Mouse (Mus musculus): ENCODE measurements at regions not wholly inside any gene's neighbourhood (a gene's known extent, or its start where the extent isn't known, plus 50 kb on each side); places are given as distances from the start of the nearest gene placed in this dataset.
A peak's percentile ranks its signal among the peaks of the same experiment; 100 is the strongest.

DNA sequence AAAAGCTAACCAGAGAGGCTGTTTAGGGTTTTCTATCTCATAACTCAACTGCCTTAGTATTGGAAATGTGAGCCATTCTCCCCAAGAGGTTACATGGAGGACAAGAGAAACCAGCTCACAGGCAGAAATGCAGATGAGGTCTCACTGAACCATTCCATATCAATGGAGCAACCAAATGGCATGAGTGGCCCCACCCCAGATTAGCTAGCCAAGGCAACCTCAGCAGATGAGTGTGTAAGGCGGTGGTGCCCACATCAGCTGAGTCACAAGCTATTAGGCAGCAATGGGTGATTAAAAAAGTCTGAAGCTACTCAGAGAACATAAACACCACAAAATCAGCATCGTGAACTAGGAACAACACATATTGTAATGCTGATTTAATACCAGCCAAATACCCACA lies 133.2 kb downstream of the Lpin1 start:
- no peak for ATAC-seq (replicated peaks in 1 of 2; ENCODE audit: insufficient read depth in 1 of 2, low FRiP score in 2 of 2, low TSS enrichment in 1 of 2, low read depth in 1 of 2, poor library complexity in 2 of 2, severe bottlenecking in 2 of 2)

GRCm38 (mm10) chr12:16474361-16475080 lies 136.2 kb downstream of the Lpin1 start:
- ATAC-seq (replicated peaks in 1 of 2; ENCODE audit: insufficient read depth in 1 of 2, low FRiP score in 2 of 2, low TSS enrichment in 1 of 2, low read depth in 1 of 2, poor library complexity in 2 of 2, severe bottlenecking in 2 of 2): 0 out of 4 replicates have a peak, but pooled peaks of 1 of the 2 experiments have one; percentile 12

DNA sequence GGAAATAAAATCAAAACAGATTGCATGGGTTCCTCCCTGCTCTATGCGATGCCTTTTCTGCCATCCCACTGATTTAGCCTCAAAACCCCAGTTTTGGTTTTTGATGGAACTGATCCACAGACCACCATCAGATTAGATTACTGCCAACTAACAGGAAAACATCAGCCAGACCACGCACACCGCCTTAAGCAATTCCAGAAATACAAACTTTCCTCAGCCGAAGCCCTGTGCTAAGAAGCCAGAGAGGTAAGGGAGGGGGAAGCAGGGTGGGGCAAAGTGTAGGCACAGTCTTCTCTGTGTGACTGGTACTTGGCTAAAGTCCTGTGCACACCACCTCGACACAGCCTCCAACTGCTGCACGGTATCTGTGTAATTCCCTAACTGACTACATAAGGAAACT lies 153.3 kb downstream of the Lpin1 start:
- ATAC-seq (replicated peaks in 1 of 2; ENCODE audit: insufficient read depth in 1 of 2, low FRiP score in 2 of 2, low TSS enrichment in 1 of 2, low read depth in 1 of 2, poor library complexity in 2 of 2, severe bottlenecking in 2 of 2): no peak

DNA sequence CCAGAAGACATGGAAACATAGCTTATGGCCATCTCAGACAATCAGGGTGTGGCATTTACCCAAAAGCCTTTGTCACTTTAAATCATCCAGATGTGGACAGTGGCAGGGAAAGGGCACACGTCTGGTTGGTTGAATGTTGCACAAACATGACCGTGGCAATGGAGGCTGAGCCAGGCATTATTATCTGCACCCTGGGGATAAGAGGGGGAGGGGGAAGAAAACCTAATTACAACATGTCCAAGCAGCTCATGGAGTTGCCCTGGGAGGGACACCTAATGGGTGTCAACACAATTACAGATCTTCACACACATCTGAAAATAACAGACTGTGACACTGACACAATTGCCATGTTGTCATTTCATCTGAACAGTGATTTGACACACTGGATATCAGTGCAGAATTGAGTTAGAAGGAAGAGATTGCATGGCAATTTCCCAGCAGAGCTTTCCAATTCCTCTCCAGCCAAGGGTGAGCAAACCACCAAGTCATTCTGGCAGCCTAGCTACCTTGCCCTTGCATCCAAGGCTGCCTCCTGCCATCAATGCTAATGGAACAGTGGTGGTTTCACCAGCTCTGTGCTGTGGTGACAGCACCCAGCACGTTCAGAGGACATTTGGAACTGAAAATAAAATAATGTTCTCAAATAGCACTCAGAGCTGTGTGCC lies 159.9 kb downstream of the Lpin1 start:
- no peak for ATAC-seq (replicated peaks in 1 of 2; ENCODE audit: insufficient read depth in 1 of 2, low FRiP score in 2 of 2, low TSS enrichment in 1 of 2, low read depth in 1 of 2, poor library complexity in 2 of 2, severe bottlenecking in 2 of 2)

GRCm38 (mm10) chr12:16438717-16439116 lies 172.0 kb downstream of the Lpin1 start:
- ATAC-seq (replicated peaks in 1 of 2; ENCODE audit: insufficient read depth in 1 of 2, low FRiP score in 2 of 2, low TSS enrichment in 1 of 2, low read depth in 1 of 2, poor library complexity in 2 of 2, severe bottlenecking in 2 of 2): no peak

DNA sequence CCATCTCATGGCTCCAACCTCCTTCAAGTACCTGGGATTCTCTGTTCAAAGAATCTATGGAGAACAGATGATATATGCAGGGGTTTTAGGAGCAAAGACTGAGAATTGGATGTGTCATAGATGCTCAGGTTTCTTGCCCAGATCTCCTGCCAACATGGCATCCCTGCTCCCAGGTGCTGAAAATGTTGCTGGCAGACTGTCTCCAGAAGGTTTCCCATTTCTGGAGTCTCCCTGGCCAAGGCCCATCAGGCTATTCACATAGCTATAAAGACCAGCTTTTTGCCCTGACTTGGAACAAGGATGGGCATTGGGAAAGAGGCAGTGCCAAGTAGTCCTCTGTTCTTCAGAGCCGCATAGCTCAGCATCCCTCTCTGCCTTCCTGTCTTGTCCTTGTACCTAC lies 173.8 kb downstream of the Lpin1 start:
- no peak for ATAC-seq (replicated peaks in 1 of 2; ENCODE audit: insufficient read depth in 1 of 2, low FRiP score in 2 of 2, low TSS enrichment in 1 of 2, low read depth in 1 of 2, poor library complexity in 2 of 2, severe bottlenecking in 2 of 2)

DNA sequence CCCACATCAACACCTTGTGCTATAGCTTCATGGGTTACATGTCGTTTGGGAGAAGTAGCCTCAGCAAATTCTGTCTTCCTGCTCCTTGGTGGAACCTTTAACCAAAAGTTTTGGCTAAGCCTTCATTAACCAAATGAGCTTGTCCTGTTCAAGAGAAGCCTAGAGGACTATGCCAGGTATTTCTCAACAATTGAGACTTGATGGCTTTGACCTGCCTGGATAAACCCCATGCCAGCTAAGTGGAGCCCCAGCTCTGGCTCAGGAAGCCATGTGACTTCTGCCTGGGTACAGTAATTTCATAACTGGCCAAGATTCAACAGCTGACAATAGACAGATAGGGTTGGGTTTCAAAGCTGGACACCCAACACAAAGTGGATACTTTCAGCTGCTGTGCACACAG lies 174.5 kb downstream of the Lpin1 start:
- ATAC-seq (replicated peaks in 1 of 2; ENCODE audit: insufficient read depth in 1 of 2, low FRiP score in 2 of 2, low TSS enrichment in 1 of 2, low read depth in 1 of 2, poor library complexity in 2 of 2, severe bottlenecking in 2 of 2): no peak

DNA sequence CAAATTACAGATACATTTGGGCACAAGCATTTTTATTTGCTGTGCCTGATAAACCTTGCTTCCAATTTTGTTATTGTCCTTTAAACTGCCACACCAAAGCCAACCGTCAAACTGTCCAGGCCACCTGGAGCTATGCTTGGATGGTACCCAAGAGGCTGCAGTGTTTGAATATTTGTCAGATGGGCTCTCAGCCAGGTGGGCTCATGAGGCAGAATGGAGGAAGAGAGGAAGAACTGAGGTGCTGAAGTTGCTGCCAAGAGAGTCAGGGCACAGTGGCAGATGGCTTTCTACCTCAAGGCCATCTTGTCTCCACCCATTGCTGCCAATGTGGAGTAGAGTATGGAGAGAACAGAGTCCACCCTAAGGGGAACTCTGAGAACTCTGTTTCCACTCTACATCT lies 176.0 kb downstream of the Lpin1 start:
- no peak for ATAC-seq (replicated peaks in 1 of 2; ENCODE audit: insufficient read depth in 1 of 2, low FRiP score in 2 of 2, low TSS enrichment in 1 of 2, low read depth in 1 of 2, poor library complexity in 2 of 2, severe bottlenecking in 2 of 2)

DNA sequence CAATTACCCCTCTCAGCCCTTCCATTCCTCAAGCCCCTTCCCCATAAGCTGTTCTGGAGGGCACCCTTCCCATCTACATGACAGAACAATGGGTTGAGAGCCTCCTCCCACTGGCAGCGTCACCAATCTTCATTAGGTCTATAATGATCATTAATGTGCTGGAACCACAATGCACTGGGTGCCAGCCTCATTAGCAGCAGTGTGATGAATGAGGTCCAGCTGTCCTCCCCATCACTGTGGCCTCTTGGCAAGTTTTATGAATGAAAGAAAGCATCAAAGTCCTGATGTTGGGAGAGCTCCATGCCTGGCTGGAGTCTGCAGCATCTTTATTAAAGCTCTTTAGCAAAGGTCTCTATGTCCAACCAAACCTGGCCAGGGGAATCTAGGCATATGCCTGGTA lies 176.5 kb downstream of the Lpin1 start:
- ATAC-seq (replicated peaks in 1 of 2; ENCODE audit: insufficient read depth in 1 of 2, low FRiP score in 2 of 2, low TSS enrichment in 1 of 2, low read depth in 1 of 2, poor library complexity in 2 of 2, severe bottlenecking in 2 of 2): no peak

DNA sequence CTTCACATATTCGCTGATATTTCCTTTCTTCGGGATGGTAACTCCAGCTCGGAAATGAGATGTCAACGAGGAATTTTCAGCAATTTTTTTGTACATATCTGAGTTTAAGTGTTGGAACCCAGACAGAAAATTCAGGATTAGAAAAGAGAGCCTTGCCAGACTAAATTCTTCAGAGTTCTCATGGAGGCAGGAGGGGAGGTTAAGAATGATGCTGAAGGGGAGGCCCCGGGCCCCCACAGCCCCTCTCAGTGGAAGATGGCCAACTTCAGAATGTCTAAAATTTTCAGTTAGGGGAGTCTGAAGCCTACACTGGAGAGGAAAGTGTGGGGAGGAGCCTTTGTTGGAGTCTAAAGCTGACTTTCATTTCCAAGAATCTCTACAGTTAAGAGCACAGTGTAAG lies 184.8 kb downstream of the Lpin1 start:
- no peak for ATAC-seq (replicated peaks in 1 of 2; ENCODE audit: insufficient read depth in 1 of 2, low FRiP score in 2 of 2, low TSS enrichment in 1 of 2, low read depth in 1 of 2, poor library complexity in 2 of 2, severe bottlenecking in 2 of 2)

GRCm38 (mm10) chr12:16424526-16424925 lies 186.2 kb downstream of the Lpin1 start:
- no peak for ATAC-seq (replicated peaks in 1 of 2; ENCODE audit: insufficient read depth in 1 of 2, low FRiP score in 2 of 2, low TSS enrichment in 1 of 2, low read depth in 1 of 2, poor library complexity in 2 of 2, severe bottlenecking in 2 of 2)

- ATAC-seq (replicated peaks in 1 of 2; ENCODE audit: insufficient read depth in 1 of 2, low FRiP score in 2 of 2, low TSS enrichment in 1 of 2, low read depth in 1 of 2, poor library complexity in 2 of 2, severe bottlenecking in 2 of 2): no peak
These were observed 215.0 kb downstream of the Lpin1 start for GRCm38 (mm10) chr12:16395720-16396119.

DNA sequence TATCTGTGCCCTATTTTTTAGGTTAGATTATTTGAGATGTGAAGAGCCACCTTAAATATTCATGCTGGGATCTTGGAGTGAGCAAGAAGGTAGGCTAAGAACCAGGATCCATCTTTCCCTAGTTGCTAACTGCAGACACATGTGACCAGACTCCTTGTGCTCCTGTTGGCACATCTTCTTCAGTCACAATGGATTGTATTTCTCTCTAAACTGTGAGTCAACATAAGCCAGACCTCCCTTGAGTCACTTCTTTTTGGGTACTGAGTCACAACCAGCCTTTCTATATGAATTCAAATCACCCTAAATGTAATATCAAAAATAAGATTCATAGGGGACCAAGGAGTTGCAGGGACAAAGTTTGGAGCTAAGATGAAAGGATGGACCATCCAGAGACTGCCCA lies 217.9 kb downstream of the Lpin1 start:
- ATAC-seq (replicated peaks in 1 of 2; ENCODE audit: insufficient read depth in 1 of 2, low FRiP score in 2 of 2, low TSS enrichment in 1 of 2, low read depth in 1 of 2, poor library complexity in 2 of 2, severe bottlenecking in 2 of 2): no peak

GRCm38 (mm10) chr12:16391630-16392269 lies 219.0 kb downstream of the Lpin1 start:
- ATAC-seq (replicated peaks in 1 of 2; ENCODE audit: insufficient read depth in 1 of 2, low FRiP score in 2 of 2, low TSS enrichment in 1 of 2, low read depth in 1 of 2, poor library complexity in 2 of 2, severe bottlenecking in 2 of 2): no peak

GRCm38 (mm10) chr12:16391163-16391562 lies 219.6 kb downstream of the Lpin1 start:
- no peak for ATAC-seq (replicated peaks in 1 of 2; ENCODE audit: insufficient read depth in 1 of 2, low FRiP score in 2 of 2, low TSS enrichment in 1 of 2, low read depth in 1 of 2, poor library complexity in 2 of 2, severe bottlenecking in 2 of 2)

- ATAC-seq (replicated peaks in 1 of 2; ENCODE audit: insufficient read depth in 1 of 2, low FRiP score in 2 of 2, low TSS enrichment in 1 of 2, low read depth in 1 of 2, poor library complexity in 2 of 2, severe bottlenecking in 2 of 2): no peak
These were observed 223.7 kb downstream of the Lpin1 start for GRCm38 (mm10) chr12:16387035-16387434.

GRCm38 (mm10) chr12:16384396-16384795 lies 226.4 kb downstream of the Lpin1 start:
- ATAC-seq (replicated peaks in 1 of 2; ENCODE audit: insufficient read depth in 1 of 2, low FRiP score in 2 of 2, low TSS enrichment in 1 of 2, low read depth in 1 of 2, poor library complexity in 2 of 2, severe bottlenecking in 2 of 2): no peak

- ATAC-seq (replicated peaks in 1 of 2; ENCODE audit: insufficient read depth in 1 of 2, low FRiP score in 2 of 2, low TSS enrichment in 1 of 2, low read depth in 1 of 2, poor library complexity in 2 of 2, severe bottlenecking in 2 of 2): no peak
These were observed 227.2 kb downstream of the Lpin1 start for GRCm38 (mm10) chr12:16383499-16383935.
